Mouse (Mus musculus): Measurements from ENCODE around the gene Aldh3b1. TPM values are rescaled to one million over a fixed set of nuclear protein-coding genes. Genes with fewer than 3 reads are reported as not detected.
A peak's percentile ranks its signal among the peaks of the same experiment; 100 is the strongest.

Gene Aldh3b1
- polyA plus RNA-seq, 1 experiment from 2014 or later = 4.2 TPM

DNA sequence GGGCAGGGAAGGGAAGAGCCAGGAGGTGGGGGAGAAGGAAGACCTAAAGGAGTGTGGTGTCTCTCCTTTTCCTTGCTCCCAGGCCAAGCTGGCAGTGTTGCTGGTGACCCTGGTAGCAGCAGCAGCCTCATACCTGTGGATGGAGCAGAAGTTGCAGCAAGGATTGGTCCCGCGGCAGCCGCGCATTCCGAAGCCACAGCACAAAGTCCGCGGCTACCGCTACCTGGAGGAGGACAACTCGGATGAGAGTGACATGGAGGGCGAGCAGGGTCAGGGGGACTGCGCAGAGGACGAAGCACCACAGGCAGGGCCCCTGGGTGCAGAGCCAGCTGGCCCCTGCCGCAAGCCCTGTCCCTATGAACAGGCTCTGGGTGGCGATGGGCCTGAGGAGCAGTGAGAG lies 18.9 kb upstream of the Aldh3b1 start:
- ATAC-seq = no peak
- Histone ChIP-seq H3K4me2 (ENCODE audit: low read depth, low read length) (no peak overlapping the region), H3K9me3 (ENCODE audit: control insufficient read depth, low read length) (no peaks in the 10 kb centered on the region), H3K27ac (ENCODE audit: low read length) (no peak overlapping the region), H3K4me3 (ENCODE audit: low read length) (no peak overlapping the region), H3K36me3 (ENCODE audit: control insufficient read depth, insufficient read depth, low read length) (no peaks in the 10 kb centered on the region), H3K4me1 (ENCODE audit: control insufficient read depth, insufficient read depth, low read length) (0 out of 2 replicates have a peak, but pooled peaks cover 3% of the 10 kb centered on the region), H3K9ac (ENCODE audit: low read depth, low read length) (no peak overlapping the region), H3K27me3 (replicated peaks; ENCODE audit: control insufficient read depth, insufficient read depth, low read length) (no peaks in the 10 kb centered on the region)
- WGBS = 70% methylated on average over 14 of the region's 14 CpGs

DNA sequence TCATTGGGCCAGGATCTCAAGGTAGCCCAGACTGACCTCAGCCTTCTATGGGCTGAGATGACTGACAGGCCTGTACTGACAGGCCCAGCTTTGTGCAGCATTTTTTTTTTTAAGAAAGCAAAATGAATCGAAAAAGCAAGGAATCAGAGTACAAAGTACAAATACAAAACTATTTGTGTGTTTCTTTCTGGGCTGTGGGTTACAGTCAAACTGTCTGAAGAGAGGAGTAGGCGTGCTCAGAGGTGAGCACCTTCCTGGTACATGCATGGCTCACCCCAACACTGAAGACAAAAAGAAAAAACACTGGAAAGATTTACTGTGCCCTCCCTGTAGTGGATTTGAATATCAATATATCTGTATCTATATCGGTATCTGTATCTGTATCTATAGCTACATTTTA lies 18.2 kb upstream of the Aldh3b1 start:
- Histone ChIP-seq H3K4me3 (ENCODE audit: low read length) (no peak overlapping the region), H3K36me3 (ENCODE audit: control insufficient read depth, insufficient read depth, low read length) (no peaks in the 10 kb centered on the region), H3K9ac (ENCODE audit: low read depth, low read length) (no peak overlapping the region), H3K9me3 (ENCODE audit: control insufficient read depth, low read length) (no peaks in the 10 kb centered on the region), H3K4me2 (ENCODE audit: low read depth, low read length) (no peak overlapping the region), H3K27me3 (replicated peaks; ENCODE audit: control insufficient read depth, insufficient read depth, low read length) (no peaks in the 10 kb centered on the region), H3K4me1 (ENCODE audit: control insufficient read depth, insufficient read depth, low read length) (peaks cover 9% of the 10 kb centered on the region; the same call in 1 of the 2 replicates), H3K27ac (ENCODE audit: low read length) (no peak overlapping the region)
- WGBS = 82% methylated on average over 3 of the region's 3 CpGs
- ATAC-seq = no peak

DNA sequence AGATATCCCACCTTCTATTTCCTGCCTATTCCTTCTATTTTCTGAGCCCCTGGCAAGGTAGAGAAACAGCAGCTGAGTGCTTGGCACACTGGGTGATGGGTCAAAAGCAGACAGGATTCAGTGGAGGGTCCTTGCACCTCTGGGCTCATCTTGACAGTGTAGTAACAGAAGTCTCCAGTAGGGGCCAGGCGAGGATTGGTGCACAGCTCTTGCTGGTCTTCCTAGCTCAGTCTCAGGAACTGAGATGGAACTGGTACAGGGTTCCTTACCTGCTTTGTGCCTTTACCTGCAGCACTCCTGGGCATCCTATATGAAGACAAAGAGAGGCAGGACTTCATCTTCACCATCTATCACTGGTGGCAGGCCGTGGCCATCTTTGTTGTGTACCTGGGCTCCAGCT lies 17.1 kb upstream of the Aldh3b1 start:
- Histone ChIP-seq H3K4me3 (ENCODE audit: low read length) (no peak overlapping the region), H3K4me2 (ENCODE audit: low read depth, low read length) (no peak overlapping the region), H3K9me3 (ENCODE audit: control insufficient read depth, low read length) (no peaks in the 10 kb centered on the region), H3K9ac (ENCODE audit: low read depth, low read length) (no peak overlapping the region), H3K36me3 (ENCODE audit: control insufficient read depth, insufficient read depth, low read length) (no peaks in the 10 kb centered on the region), H3K4me1 (ENCODE audit: control insufficient read depth, insufficient read depth, low read length) (peaks cover 9% of the 10 kb centered on the region; the same call in 1 of the 2 replicates), H3K27ac (ENCODE audit: low read length) (no peak overlapping the region), H3K27me3 (replicated peaks; ENCODE audit: control insufficient read depth, insufficient read depth, low read length) (no peaks in the 10 kb centered on the region)
- 21% methylated on average over 2 of the region's 2 CpGs for WGBS
- ATAC-seq = peak; percentile 67

DNA sequence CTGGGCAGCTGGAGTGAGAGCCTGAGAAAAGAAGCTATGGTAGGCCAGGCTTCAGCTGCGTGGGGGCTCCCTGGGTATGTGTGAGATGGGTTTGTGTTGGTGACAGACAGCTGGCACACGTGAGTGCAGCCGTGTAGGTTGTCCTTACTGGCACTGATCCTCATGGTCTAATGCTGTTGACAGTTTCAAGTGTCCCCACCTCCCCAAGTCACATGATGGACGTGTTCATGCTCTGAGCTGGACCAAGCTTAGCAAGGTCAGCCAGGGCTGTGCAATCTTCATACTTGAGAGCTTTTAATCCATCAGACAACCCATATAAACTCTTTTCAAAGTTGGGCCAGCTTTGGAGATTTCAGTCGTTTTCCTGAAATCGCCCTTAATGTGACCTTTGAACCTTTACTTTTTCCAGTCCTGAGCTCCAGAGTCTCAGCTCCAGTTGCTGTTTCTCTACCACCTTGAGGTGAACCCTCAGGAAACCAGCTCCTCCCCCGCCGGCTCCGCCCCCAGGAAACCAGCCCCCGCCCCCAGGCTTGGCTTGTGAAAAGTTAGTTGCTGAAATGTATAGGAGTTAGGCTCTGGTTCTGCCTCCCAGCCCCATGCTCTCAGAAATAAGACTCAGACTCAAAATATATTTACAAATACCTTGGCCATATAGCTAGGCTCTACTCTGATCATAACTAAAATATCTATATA lies 16.4 kb upstream of the Aldh3b1 start:
- WGBS = 25% methylated on average over 10 of the region's 10 CpGs

DNA sequence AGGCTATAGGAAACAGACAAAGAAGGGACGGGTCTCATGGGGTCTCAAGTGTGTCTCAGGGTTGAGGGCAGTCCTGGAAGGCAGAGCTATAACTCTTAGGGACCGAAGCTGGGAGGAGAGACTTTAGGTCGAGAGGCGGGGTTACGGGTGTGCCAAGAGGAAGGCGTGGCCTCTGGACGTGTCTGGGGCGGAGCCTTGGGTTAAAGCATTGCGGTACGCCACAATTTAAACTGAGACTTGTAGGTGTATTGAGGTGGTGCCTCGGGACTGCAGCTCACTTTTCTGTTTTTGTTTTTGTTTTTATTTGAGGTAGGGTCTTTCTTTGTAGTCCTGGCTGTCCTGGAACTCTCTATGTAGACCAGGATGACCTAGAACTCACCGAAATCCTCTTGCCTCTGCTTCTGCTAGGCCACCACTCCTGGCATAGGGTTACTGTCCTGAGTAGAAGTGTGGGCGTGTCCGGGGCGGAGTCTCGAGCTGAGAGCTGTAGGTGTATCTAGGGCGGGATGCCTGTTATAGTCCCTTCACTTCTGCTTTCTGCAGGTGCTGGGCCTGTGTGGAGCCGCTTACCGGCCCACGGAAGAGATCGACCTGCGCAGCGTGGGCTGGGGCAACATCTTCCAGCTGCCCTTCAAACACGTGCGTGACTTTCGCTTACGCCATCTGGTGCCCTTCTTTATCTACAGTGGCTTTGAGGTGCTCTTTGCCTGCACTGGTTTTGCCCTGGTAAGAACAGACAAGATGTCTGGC lies 13.6 kb upstream of the Aldh3b1 start:
- H3K27me3 ChIP-seq (replicated peaks; ENCODE audit: control insufficient read depth, insufficient read depth, low read length) = no peaks in the 10 kb centered on the region
- H3K9me3 ChIP-seq (ENCODE audit: control insufficient read depth, low read length) = no peaks in the 10 kb centered on the region
- peak; percentile 84 for ATAC-seq
- peak overlapping the region; percentile 23 for H3K4me3 ChIP-seq (ENCODE audit: low read length)
- H3K4me1 ChIP-seq (ENCODE audit: control insufficient read depth, insufficient read depth, low read length) = peaks cover 9% of the 10 kb centered on the region; the same call in 1 of the 2 replicates
- no peak overlapping the region for H3K27ac ChIP-seq (ENCODE audit: low read length)
- H3K9ac ChIP-seq (ENCODE audit: low read depth, low read length) = no peak overlapping the region
- 21% methylated on average over 27 of the region's 27 CpGs for WGBS
- H3K4me2 ChIP-seq (ENCODE audit: low read depth, low read length) = peak overlapping the region; percentile 44
- H3K36me3 ChIP-seq (ENCODE audit: control insufficient read depth, insufficient read depth, low read length) = no peaks in the 10 kb centered on the region

More for the DNA sequence above, 16.4 kb upstream of the Aldh3b1 start:
- no peaks in the 10 kb centered on the region for H3K27me3 ChIP-seq (replicated peaks; ENCODE audit: control insufficient read depth, insufficient read depth, low read length)
- no peak overlapping the region for H3K4me3 ChIP-seq (ENCODE audit: low read length)
- H3K4me1 ChIP-seq (ENCODE audit: control insufficient read depth, insufficient read depth, low read length) = peaks cover 9% of the 10 kb centered on the region; the same call in 1 of the 2 replicates
- no peak overlapping the region for H3K4me2 ChIP-seq (ENCODE audit: low read depth, low read length)
- H3K27ac ChIP-seq (ENCODE audit: low read length) = no peak overlapping the region
- peak; percentile 56; the same call in 1 of the 2 replicates for ATAC-seq
- H3K9ac ChIP-seq (ENCODE audit: low read depth, low read length) = no peak overlapping the region
- no peaks in the 10 kb centered on the region for H3K9me3 ChIP-seq (ENCODE audit: control insufficient read depth, low read length)
- no peaks in the 10 kb centered on the region for H3K36me3 ChIP-seq (ENCODE audit: control insufficient read depth, insufficient read depth, low read length)

DNA sequence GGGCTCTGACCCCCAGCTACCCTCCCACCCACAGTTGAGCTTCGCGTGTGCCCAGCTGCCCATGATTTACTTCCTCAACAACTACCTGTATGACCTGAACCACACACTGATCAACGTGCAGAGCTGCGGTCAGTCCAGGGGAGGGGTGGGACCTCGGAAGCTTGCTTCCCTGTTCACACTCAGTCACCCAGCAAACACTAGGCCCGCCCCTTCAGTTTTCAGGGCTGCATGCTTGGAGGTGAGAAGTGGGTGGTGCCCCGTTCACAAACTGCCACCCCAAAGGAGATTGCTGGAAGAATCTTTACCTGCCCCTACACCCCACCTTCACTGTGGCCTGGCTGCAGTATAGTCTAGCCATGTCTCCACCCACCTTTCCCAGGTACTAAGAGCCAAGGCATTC lies 12.7 kb upstream of the Aldh3b1 start:
- Histone ChIP-seq H3K9ac (ENCODE audit: low read depth, low read length) (no peak overlapping the region), H3K27ac (ENCODE audit: low read length) (no peak overlapping the region), H3K4me2 (ENCODE audit: low read depth, low read length) (no peak overlapping the region), H3K4me1 (ENCODE audit: control insufficient read depth, insufficient read depth, low read length) (peaks cover 9% of the 10 kb centered on the region; the same call in 1 of the 2 replicates), H3K4me3 (ENCODE audit: low read length) (no peak overlapping the region), H3K27me3 (replicated peaks; ENCODE audit: control insufficient read depth, insufficient read depth, low read length) (no peaks in the 10 kb centered on the region), H3K9me3 (ENCODE audit: control insufficient read depth, low read length) (no peaks in the 10 kb centered on the region), H3K36me3 (ENCODE audit: control insufficient read depth, insufficient read depth, low read length) (no peaks in the 10 kb centered on the region)
- WGBS = 75% methylated on average over 7 of the region's 7 CpGs
- no peak for ATAC-seq

DNA sequence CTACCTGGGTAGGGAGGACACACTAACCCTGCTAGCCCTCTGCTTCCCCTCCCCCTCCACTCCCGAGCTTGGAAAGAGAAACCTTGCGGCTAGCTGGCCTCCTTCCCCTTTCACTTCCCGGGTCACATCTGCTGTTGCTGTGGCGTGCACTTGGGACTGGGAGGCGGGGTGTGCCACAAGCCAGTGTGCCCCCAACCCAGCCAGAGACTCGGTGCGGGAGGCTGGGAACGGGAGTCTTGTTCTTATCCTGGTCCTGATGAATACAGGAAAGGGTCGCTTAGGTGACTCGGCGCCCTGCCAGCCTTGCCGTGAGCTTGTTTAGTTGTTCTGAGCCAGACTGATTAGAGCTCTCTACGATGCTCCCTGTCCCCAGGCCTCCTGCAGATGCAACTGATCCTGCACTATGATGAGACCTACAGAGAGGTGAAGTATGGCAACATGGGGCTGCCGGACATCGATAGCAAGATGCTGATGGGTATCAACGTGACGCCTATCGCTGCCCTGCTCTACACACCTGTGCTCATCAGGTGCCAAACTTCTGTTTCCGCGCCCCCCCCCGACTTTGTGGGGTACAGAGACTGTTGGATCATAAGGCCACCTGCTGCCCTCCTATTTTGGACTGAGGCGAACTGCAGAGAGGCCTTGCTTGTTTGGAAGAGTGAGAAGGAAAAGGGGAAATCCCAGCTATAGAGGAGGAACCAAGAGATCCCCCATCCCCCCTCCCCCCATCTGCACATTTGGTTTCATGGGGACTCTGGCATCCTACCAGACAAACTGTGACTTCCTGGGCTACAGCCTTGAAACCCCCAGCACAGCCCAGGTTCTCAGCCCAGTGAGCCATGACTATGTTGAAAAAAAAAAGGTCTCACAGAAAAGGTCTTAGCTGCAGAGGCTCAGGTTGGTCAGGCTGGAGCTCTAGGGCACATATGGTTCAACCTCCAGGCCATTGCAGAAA lies 6.6 kb upstream of the Aldh3b1 start:
- Histone ChIP-seq H3K4me2 (ENCODE audit: low read depth, low read length) (peak overlapping the region; percentile 95), H3K27ac (ENCODE audit: low read length) (no peak overlapping the region), H3K36me3 (ENCODE audit: control insufficient read depth, insufficient read depth, low read length) (no peaks in the 10 kb centered on the region), H3K4me3 (ENCODE audit: low read length) (peak overlapping the region; percentile 54), H3K9me3 (ENCODE audit: control insufficient read depth, low read length) (no peaks in the 10 kb centered on the region), H3K27me3 (replicated peaks; ENCODE audit: control insufficient read depth, insufficient read depth, low read length) (no peaks in the 10 kb centered on the region), H3K9ac (ENCODE audit: low read depth, low read length) (peak overlapping the region; percentile 74), H3K4me1 (ENCODE audit: control insufficient read depth, insufficient read depth, low read length) (peaks cover 8% of the 10 kb centered on the region)
- 12% methylated on average over 22 of the region's 22 CpGs for WGBS
- peak; percentile 43 for ATAC-seq

DNA sequence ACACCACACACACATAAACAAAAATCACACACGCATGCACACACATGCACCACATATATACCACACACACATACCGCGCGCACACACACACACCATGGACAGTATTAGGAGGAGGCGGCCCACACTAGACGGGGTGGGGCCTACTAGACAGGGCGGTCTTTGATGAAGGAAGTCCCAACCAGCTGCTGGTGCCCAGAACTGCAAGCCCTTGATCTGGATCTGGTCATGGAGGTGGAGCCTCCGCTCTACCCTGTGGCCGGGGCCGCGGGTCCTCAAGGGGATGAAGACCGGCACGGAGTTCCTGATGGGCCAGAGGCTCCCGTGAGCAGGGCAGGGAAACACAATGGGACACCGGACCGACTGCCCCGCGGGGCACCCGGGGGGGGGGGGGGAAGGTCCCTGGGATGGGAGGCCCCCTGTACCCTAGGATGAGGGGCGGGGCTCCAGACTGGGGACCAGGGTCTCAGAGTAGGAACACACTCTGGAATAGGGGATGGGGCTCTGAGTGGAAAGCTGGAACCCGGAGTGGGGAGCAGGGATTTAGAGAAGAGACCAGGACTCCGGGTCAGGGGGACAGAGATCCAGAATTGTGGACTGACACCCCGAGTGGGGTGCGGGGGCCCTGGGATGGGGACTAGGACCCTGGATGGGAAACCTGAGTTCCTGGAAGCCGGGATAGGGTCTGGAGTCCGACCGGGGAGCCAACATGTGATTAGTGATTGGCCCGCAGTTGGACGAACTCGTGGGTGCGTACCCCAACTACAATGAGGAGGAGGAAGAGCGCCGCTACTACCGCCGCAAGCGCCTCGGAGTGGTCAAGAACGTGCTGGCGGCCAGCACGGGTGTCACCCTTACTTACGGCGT lies 5.7 kb upstream of the Aldh3b1 start, which contains the start of gene Unc93b1:
Gene Unc93b1 (plus strand): TSS at position 155 of the 864 bp plus-strand sequence.
- no peaks in the 10 kb centered on the region for H3K27me3 ChIP-seq (replicated peaks; ENCODE audit: control insufficient read depth, insufficient read depth, low read length)
- peak within 1 kb of the TSS; percentile 74 for H3K9ac ChIP-seq (ENCODE audit: low read depth, low read length)

More for the DNA sequence above, 5.7 kb upstream of the Aldh3b1 start, which contains the start of gene Unc93b1:
- Histone ChIP-seq H3K9me3 (ENCODE audit: control insufficient read depth, low read length) (no peaks in the 10 kb centered on the region), H3K36me3 (ENCODE audit: control insufficient read depth, insufficient read depth, low read length) (no peaks in the 10 kb centered on the region), H3K27ac (ENCODE audit: low read length) (peak within 1 kb of the TSS; percentile 15; the same call in 1 of the 2 replicates), H3K4me3 (ENCODE audit: low read length) (peak within 1 kb of the TSS; percentile 54), H3K4me1 (ENCODE audit: control insufficient read depth, insufficient read depth, low read length) (peaks cover 14% of the 10 kb centered on the region), H3K4me2 (ENCODE audit: low read depth, low read length) (peak within 1 kb of the TSS; percentile 95)
- 8% methylated on average over 42 of the region's 42 CpGs for WGBS
- ATAC-seq = peak; percentile 88
